ENCODE assay signal across 17 mouse cellular contexts in genomic region chr12:91064368-91064999, GRCm38 (mm10).
DNase-seq lines count a peak whose midpoint lies in the region; ATAC-seq and TF ChIP-seq lines count a peak whose summit lies in the region.
"Had no signal": no experiment of that assay in that cellular context is flagged by ENCODE, and none has a peak within 500 bp of the region (broad histone marks: within the 10 kb centered on the region; RNA-seq: fewer than 3 reads in every experiment).

No protein-coding gene starts in this region.

- peaks cover 21% of the 10 kb centered on the region for H3K4me1 ChIP-seq in heart, embryonic 13.5 days
- H3K4me1 ChIP-seq in intestine, embryonic 15.5 days (replicated peaks), result no peaks in the 10 kb centered on the region
- no peaks in the 10 kb centered on the region for H3K4me1 ChIP-seq in intestine, postnatal 0 days (replicated peaks; ENCODE audit: control insufficient read depth, insufficient read depth, low read length)
- peaks cover 2% of the 10 kb centered on the region; the same call in 1 of the 2 replicates for H3K4me1 ChIP-seq in midbrain, embryonic 11.5 days (ENCODE audit: control insufficient read depth, insufficient read depth, low read length)
- peaks cover 13% of the 10 kb centered on the region for H3K4me1 ChIP-seq in midbrain, embryonic 14.5 days (ENCODE audit: control insufficient read depth, insufficient read depth, low read length)
- H3K4me1 ChIP-seq: embryonic facial prominence, embryonic 15.5 days; forebrain, embryonic 12.5 days had no signal

- H3K4me2 ChIP-seq in heart, embryonic 13.5 days, result no peak overlapping the region
- no peak overlapping the region for H3K4me2 ChIP-seq in intestine, embryonic 15.5 days (replicated peaks)
- H3K4me2 ChIP-seq in intestine, postnatal 0 days (replicated peaks; ENCODE audit: low read depth), result no peak overlapping the region
- no peak overlapping the region for H3K4me2 ChIP-seq in midbrain, embryonic 11.5 days
- no peak overlapping the region for H3K4me2 ChIP-seq in midbrain, embryonic 14.5 days (ENCODE audit: low read length)
- H3K4me2 ChIP-seq: embryonic facial prominence, embryonic 15.5 days; forebrain, embryonic 12.5 days; hindbrain, embryonic 14.5 days had no signal

- H3K27ac ChIP-seq in heart, embryonic 13.5 days (replicated peaks), result peak overlapping the region; percentile 61; the same call in 1 of the 2 replicates
- no peak overlapping the region for H3K27ac ChIP-seq in intestine, embryonic 15.5 days
- H3K27ac ChIP-seq in intestine, postnatal 0 days (ENCODE audit: low read depth, low read length), result no peak overlapping the region
- H3K27ac ChIP-seq in midbrain, embryonic 11.5 days (ENCODE audit: low read depth, low read length), result no peak overlapping the region
- no peak overlapping the region for H3K27ac ChIP-seq in midbrain, embryonic 14.5 days (replicated peaks; ENCODE audit: low read depth, low read length)
- H3K27ac ChIP-seq: embryonic facial prominence, embryonic 15.5 days; forebrain, embryonic 12.5 days; hindbrain, embryonic 14.5 days had no signal

- no peak for DNase-seq in heart, postnatal 14 days
- DNase-seq in midbrain, embryonic 11.5 days (ENCODE audit: low spot score, missing footprints), result peak; percentile 80
- no peak for DNase-seq in midbrain, embryonic 14.5 days
- DNase-seq: adrenal gland, postnatal 10 days; cerebellum, adult 11 months; cerebellum, adult 8-10 months; cerebellum, postnatal 14 days; embryo, embryonic 11 days; forebrain, postnatal 0 days; gastrocnemius, postnatal 14 days had no signal

- no peaks in the 10 kb centered on the region for H3K9me3 ChIP-seq in heart, embryonic 13.5 days
- H3K9me3 ChIP-seq in intestine, embryonic 15.5 days, result no peaks in the 10 kb centered on the region
- H3K9me3 ChIP-seq in intestine, postnatal 0 days (ENCODE audit: control insufficient read depth), result no peaks in the 10 kb centered on the region
- no peaks in the 10 kb centered on the region for H3K9me3 ChIP-seq in midbrain, embryonic 11.5 days (ENCODE audit: control insufficient read depth, low read length)
- H3K9me3 ChIP-seq in midbrain, embryonic 14.5 days (ENCODE audit: control insufficient read depth, low read length), result no peaks in the 10 kb centered on the region
- H3K9me3 ChIP-seq: embryonic facial prominence, embryonic 15.5 days; forebrain, embryonic 12.5 days had no signal

- no peak for ATAC-seq in heart, embryonic 13.5 days (ENCODE audit: extremely low read depth, insufficient number of reproducible peaks, low FRiP score, low TSS enrichment)
- peak; percentile 67 for ATAC-seq in intestine, embryonic 15.5 days
- no peak for ATAC-seq in intestine, postnatal 0 days
- no peak for ATAC-seq in midbrain, embryonic 11.5 days (ENCODE audit: low FRiP score)
- no peak for ATAC-seq in midbrain, embryonic 14.5 days (ENCODE audit: low FRiP score, low TSS enrichment)
- ATAC-seq in erythroblast, adult 5-6 weeks (replicated peaks; ENCODE audit: low FRiP score, poor library complexity, severe bottlenecking), result no peak
- ATAC-seq: forebrain, postnatal 0 days had no signal

- H3K27me3 ChIP-seq in heart, embryonic 13.5 days (replicated peaks), result no peaks in the 10 kb centered on the region
- no peaks in the 10 kb centered on the region for H3K27me3 ChIP-seq in intestine, embryonic 15.5 days (replicated peaks)
- no peaks in the 10 kb centered on the region for H3K27me3 ChIP-seq in intestine, postnatal 0 days (replicated peaks; ENCODE audit: control insufficient read depth, insufficient read depth, low read length)
- H3K27me3 ChIP-seq in midbrain, embryonic 11.5 days (ENCODE audit: control insufficient read depth, insufficient read depth, low read length), result no peaks in the 10 kb centered on the region
- no peaks in the 10 kb centered on the region for H3K27me3 ChIP-seq in midbrain, embryonic 14.5 days (ENCODE audit: control insufficient read depth, insufficient read depth, low read length)
- H3K27me3 ChIP-seq: embryonic facial prominence, embryonic 15.5 days; forebrain, embryonic 12.5 days had no signal

- no peak overlapping the region for H3K9ac ChIP-seq in heart, embryonic 13.5 days
- no peak overlapping the region for H3K9ac ChIP-seq in intestine, embryonic 15.5 days
- H3K9ac ChIP-seq in intestine, postnatal 0 days (ENCODE audit: low read depth, low read length), result no peak overlapping the region
- H3K9ac ChIP-seq in midbrain, embryonic 11.5 days (ENCODE audit: low read length), result no peak overlapping the region
- H3K9ac ChIP-seq in midbrain, embryonic 14.5 days (replicated peaks; ENCODE audit: low read length), result no peak overlapping the region
- H3K9ac ChIP-seq: embryonic facial prominence, embryonic 15.5 days; forebrain, embryonic 12.5 days; forebrain, postnatal 0 days; hindbrain, embryonic 14.5 days had no signal

- no peak overlapping the region for H3K4me3 ChIP-seq in heart, embryonic 13.5 days
- H3K4me3 ChIP-seq in intestine, embryonic 15.5 days (replicated peaks), result no peak overlapping the region
- H3K4me3 ChIP-seq in intestine, postnatal 0 days (ENCODE audit: low read depth, low read length), result no peak overlapping the region
- H3K4me3 ChIP-seq in midbrain, embryonic 11.5 days (ENCODE audit: low read depth, low read length), result no peak overlapping the region
- H3K4me3 ChIP-seq in midbrain, embryonic 14.5 days (replicated peaks; ENCODE audit: low read depth, low read length), result no peak overlapping the region
- H3K4me3 ChIP-seq: embryonic facial prominence, embryonic 15.5 days; forebrain, embryonic 12.5 days had no signal

- no peak for TF ChIP-seq CTCF in intestine, postnatal 0 days (IDR thresholded peaks at IDR 0.05; ENCODE audit: low read depth)

- intact Hi-C loops in heart, postnatal 14 days (cut with DNase I), result no loop called here

- no peaks in the 10 kb centered on the region for H3K36me3 ChIP-seq in heart, embryonic 13.5 days
- no peaks in the 10 kb centered on the region for H3K36me3 ChIP-seq in intestine, embryonic 15.5 days
- H3K36me3 ChIP-seq in intestine, postnatal 0 days (ENCODE audit: control insufficient read depth, insufficient read depth), result no peaks in the 10 kb centered on the region
- H3K36me3 ChIP-seq in midbrain, embryonic 11.5 days (ENCODE audit: control insufficient read depth, insufficient read depth, low read length), result no peaks in the 10 kb centered on the region
- no peaks in the 10 kb centered on the region for H3K36me3 ChIP-seq in midbrain, embryonic 14.5 days (ENCODE audit: control insufficient read depth, insufficient read depth, low read length)
- H3K36me3 ChIP-seq: embryonic facial prominence, embryonic 15.5 days; forebrain, embryonic 12.5 days had no signal
